Mouse (Mus musculus) embryonic fibroblast, embryonic 13.5 days (primary cell): ENCODE results near the gene Ciao1. TPM values are rescaled to one million over a fixed set of nuclear protein-coding genes. Genes with fewer than 3 reads are reported as not detected.
"Not testable (repeated sequence)": the region's sequence is repeated elsewhere in the genome, so short reads cannot be mapped to it uniquely, and the experiment has no call there.

Source experiments
- H3K27ac ChIP-seq: 2 replicates; pipeline ENCODE4 v1.5.1; 2012; ENCODE audit warnings: low read length, control low read depth, inconsistent platforms; ENCODE audit not compliant: insufficient read depth
- H3K4me1 ChIP-seq: 2 replicates; pipeline ENCODE4 v1.6.1; 2011; ENCODE audit warnings: low read length; ENCODE audit not compliant: control insufficient read depth, insufficient read depth
- H3K4me3 ChIP-seq: 2 replicates; pipeline ENCODE4 v1.5.1; 2011; ENCODE audit warnings: mild to moderate bottlenecking, control low read depth, low read length; ENCODE audit not compliant: insufficient read depth
- CTCF ChIP-seq: IDR thresholded peaks from 2 replicates; pipeline ENCODE4 v1.5.1; 2011; ENCODE audit warnings: mild to moderate bottlenecking, control low read depth, low read length, moderate library complexity, borderline replicate concordance; ENCODE audit not compliant: insufficient read depth
- POLR2A ChIP-seq: IDR thresholded peaks from 2 replicates; pipeline ENCODE4 v1.6.1; 2011; ENCODE audit warnings: low read depth, mild to moderate bottlenecking, control low read depth, low read length, moderate library complexity
- polyA plus RNA-seq: library from polyadenylated mRNA; stranded (reverse); fragments of >200 nt; gene quantifications from 2 replicates; pipeline ENCODE4 v1.2.4, GENCODE M21; 2011; ENCODE audit warnings: low read depth; ENCODE audit not compliant: missing spikeins, insufficient read length

The Ciao1 gene
- polyA plus RNA-seq, 1 experiment: 23.1 TPM

DNA sequence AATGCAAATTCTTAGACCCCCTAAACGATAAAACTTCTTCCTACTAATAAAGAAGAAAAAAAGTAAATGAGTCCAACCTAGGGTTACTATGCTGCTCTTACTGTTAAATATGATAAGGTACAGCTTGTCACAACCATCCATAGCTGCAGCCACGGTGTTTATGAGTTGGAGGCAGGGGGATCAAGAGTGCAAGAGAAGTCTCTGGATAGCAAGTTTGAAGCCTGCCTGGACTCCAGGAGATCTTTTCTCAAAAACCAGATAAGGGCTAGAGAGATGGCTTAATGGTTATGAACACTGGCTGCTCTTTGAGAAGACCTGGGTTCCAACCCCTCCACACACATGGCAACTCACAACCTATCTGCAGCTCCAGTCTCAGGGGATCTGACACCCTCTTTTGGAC lies 40.7 kb downstream of the Ciao1 start:
- H3K4me3 ChIP-seq: no peak overlapping the region
- TF ChIP-seq CTCF (no peak), POLR2A (no peak)
- no peak overlapping the region for H3K27ac ChIP-seq
- no peaks in the 10 kb centered on the region for H3K4me1 ChIP-seq

DNA sequence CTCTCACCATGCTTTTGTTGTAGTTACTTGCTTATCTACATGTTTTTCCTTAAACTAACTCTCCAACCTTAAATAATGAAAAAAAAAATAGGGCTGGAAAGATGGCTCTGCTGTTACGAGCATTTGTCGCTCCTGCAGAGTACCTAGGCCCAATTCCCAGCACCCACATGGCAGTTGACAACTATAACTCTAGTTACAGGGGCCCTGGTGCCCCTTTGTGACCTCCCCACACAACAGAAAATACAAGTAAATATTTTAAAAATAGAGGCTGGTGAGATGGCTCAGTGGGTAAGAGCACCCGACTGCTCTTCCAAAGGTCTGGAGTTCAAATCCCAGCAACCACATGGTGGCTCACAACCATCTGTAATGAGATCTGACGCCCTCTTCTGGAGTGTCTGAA lies 41.7 kb downstream of the Ciao1 start:
- not testable (repeated sequence) for H3K27ac ChIP-seq, H3K4me1 ChIP-seq, H3K4me3 ChIP-seq

DNA sequence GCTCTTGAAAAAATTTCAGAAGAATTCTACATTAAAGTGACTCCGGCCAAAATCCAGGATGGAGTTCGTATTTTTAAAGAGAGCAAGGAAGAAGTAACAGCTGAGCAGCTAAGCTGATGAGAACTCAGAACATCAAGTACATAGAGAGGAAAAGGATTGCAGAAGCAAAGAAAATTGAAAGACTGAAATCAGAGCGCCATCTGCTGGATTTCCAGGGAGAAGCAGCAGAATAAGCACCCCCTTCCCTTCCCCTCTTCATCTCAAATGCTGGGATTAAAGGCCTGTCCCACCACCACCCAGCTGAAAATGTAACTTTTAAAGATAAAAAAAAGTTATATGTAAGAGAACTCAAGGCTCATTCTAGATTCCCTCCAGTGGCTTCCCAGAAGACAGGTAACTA lies 42.7 kb downstream of the Ciao1 start:
- no peak overlapping the region for H3K27ac ChIP-seq
- H3K4me3 ChIP-seq: no peak overlapping the region
- 0 out of 2 replicates have a peak, but pooled peaks have one; percentile 13 for TF ChIP-seq CTCF
- TF ChIP-seq POLR2A: no peak
- no peaks in the 10 kb centered on the region for H3K4me1 ChIP-seq

Other genes with a start within 250 kb of the Ciao1 start
- gene Ap4e1, start 239.1 kb downstream of the Ciao1 start, polyA plus RNA-seq: 16.0 and 16.9 TPM in 2 replicates
- gene Blvra, start 177.2 kb downstream of the Ciao1 start, polyA plus RNA-seq: 26.6 and 27.7 TPM in 2 replicates
- gene Ncaph, start 113.9 kb downstream of the Ciao1 start, polyA plus RNA-seq: 25.7 and 38.2 TPM in 2 replicates
- 9.7 and 11.0 TPM in 2 replicates for gene Itpripl1, start 104.4 kb downstream of the Ciao1 start, polyA plus RNA-seq
- gene 1810024B03Rik, start 39.5 kb downstream of the Ciao1 start, polyA plus RNA-seq: 1.1 and 1.5 TPM in 2 replicates
- 62.4 and 63.6 TPM in 2 replicates for gene Snrnp200, start 39.4 kb downstream of the Ciao1 start, polyA plus RNA-seq
- gene Tmem127, start 92 bp upstream of the Ciao1 start, polyA plus RNA-seq: 59.2 and 61.2 TPM in 2 replicates
- gene Stard7, start 22.4 kb upstream of the Ciao1 start, polyA plus RNA-seq: 36.3 and 44.7 TPM in 2 replicates
- not detected in 2 replicates for gene Dusp2, start 88.3 kb upstream of the Ciao1 start, polyA plus RNA-seq
- not detected in 2 replicates for gene Astl, start 90.8 kb upstream of the Ciao1 start, polyA plus RNA-seq
- gene Adra2b, start 115.4 kb upstream of the Ciao1 start, polyA plus RNA-seq: not detected in 2 replicates
- not detected in 2 replicates for gene Gpat2, start 177.4 kb upstream of the Ciao1 start, polyA plus RNA-seq
- gene Fahd2a, start 196.7 kb upstream of the Ciao1 start, polyA plus RNA-seq: 5.1 and 12.3 TPM in 2 replicates